In the genomic region with DNA sequence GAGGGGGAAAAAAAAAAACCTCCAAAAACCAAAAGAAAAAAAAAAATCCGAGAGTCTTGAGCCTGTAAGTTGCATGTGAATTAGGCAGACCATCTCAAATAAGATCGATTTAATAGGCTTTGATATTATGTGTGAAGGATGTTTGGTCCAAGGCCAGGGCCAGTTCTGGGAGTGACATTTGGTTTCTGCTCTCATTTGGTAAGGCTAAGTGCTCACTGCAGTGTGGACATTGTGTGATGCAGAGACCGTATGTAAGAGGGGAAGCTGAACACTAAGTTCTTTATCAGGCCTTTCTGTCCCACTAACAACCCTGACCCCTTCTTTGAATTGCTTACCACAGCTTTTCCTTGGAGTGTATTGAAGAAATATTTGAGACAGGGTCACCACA, we compare ENCODE assay signal across 16 mouse cellular contexts. TPM values are rescaled to one million over a fixed set of nuclear protein-coding genes. Genes with fewer than 3 reads are reported as not detected.
DNase-seq lines count a peak whose midpoint lies in the region; ATAC-seq and TF ChIP-seq lines count a peak whose summit lies in the region.
"Had no signal": no experiment of that assay in that cellular context is flagged by ENCODE, and none has a peak within 500 bp of the region (broad histone marks: within the 10 kb centered on the region; RNA-seq: fewer than 3 reads in every experiment).

No protein-coding gene starts in this region.

- no peak overlapping the region for H3K4me2 ChIP-seq in hindbrain, embryonic 12.5 days (replicated peaks)
- H3K4me2 ChIP-seq in midbrain, embryonic 15.5 days = no peak overlapping the region
- no peak overlapping the region for H3K4me2 ChIP-seq in intestine, embryonic 15.5 days (replicated peaks)
- H3K4me2 ChIP-seq: limb, embryonic 12.5 days; liver, embryonic 15.5 days had no signal

- intact Hi-C loops in gastrocnemius, postnatal 36 days (cut with DNase I) = no loop called here

- H3K9ac ChIP-seq in hindbrain, embryonic 12.5 days = no peak overlapping the region
- no peak overlapping the region for H3K9ac ChIP-seq in midbrain, embryonic 15.5 days
- no peak overlapping the region for H3K9ac ChIP-seq in intestine, embryonic 15.5 days
- H3K9ac ChIP-seq: limb, embryonic 12.5 days; liver, embryonic 15.5 days had no signal

- no peak for TF ChIP-seq CTCF in brain, embryonic 14.5 days (IDR thresholded peaks at IDR 0.05; ENCODE audit: borderline replicate concordance, extremely low read depth, insufficient read depth, insufficient read length)
- no peak for TF ChIP-seq CTCF in lung, adult 2 months (IDR thresholded peaks at IDR 0.05; ENCODE audit: insufficient read depth, low read length)

- H3K27me3 ChIP-seq in hindbrain, embryonic 12.5 days = no peaks in the 10 kb centered on the region
- no peaks in the 10 kb centered on the region for H3K27me3 ChIP-seq in midbrain, embryonic 15.5 days (replicated peaks)
- H3K27me3 ChIP-seq in intestine, embryonic 15.5 days (replicated peaks) = no peaks in the 10 kb centered on the region
- H3K27me3 ChIP-seq: limb, embryonic 12.5 days; liver, embryonic 15.5 days; Patski had no signal

- 51% methylated on average over 3 of the region's 3 CpGs for WGBS in hindbrain, embryonic 12.5 days
- WGBS in midbrain, embryonic 15.5 days = 22% methylated on average over 3 of the region's 3 CpGs
- 64% methylated on average over 3 of the region's 3 CpGs for WGBS in lung, adult 2 months
- WGBS in intestine, embryonic 15.5 days = 81% methylated on average over 3 of the region's 3 CpGs

- no peak overlapping the region for H3K27ac ChIP-seq in hindbrain, embryonic 12.5 days
- H3K27ac ChIP-seq in midbrain, embryonic 15.5 days = 0 out of 2 replicates have a peak overlapping the region, but pooled peaks have one; percentile 48
- H3K27ac ChIP-seq in intestine, embryonic 15.5 days = no peak overlapping the region
- H3K27ac ChIP-seq: kidney, postnatal 0 days; layer of hippocampus, adult 2 months; left cerebral cortex, adult 2 months; limb, embryonic 12.5 days; liver, embryonic 15.5 days had no signal

- H3K36me3 ChIP-seq in hindbrain, embryonic 12.5 days = no peaks in the 10 kb centered on the region
- no peaks in the 10 kb centered on the region for H3K36me3 ChIP-seq in midbrain, embryonic 15.5 days (replicated peaks)
- no peaks in the 10 kb centered on the region for H3K36me3 ChIP-seq in intestine, embryonic 15.5 days
- H3K36me3 ChIP-seq: limb, embryonic 12.5 days; liver, embryonic 15.5 days had no signal

- no peak for TF ChIP-seq POLR2A in brain, embryonic 14.5 days (IDR thresholded peaks at IDR 0.05; ENCODE audit: borderline replicate concordance, extremely low read depth, insufficient read depth, insufficient read length, poor library complexity, severe bottlenecking)
- no peak for TF ChIP-seq POLR2A in lung, adult 2 months (IDR thresholded peaks at IDR 0.05; ENCODE audit: borderline replicate concordance, extremely low read depth, low read depth, low read length)

- peak; percentile 13 for DNase-seq in embryo, embryonic 10.5 days (ENCODE audit: low spot score)
- DNase-seq in embryo, embryonic 9.5 days (ENCODE audit: extremely low spot score) = no peak
- DNase-seq in brain, embryonic 14.5 days (ENCODE audit: low read depth) = peak; percentile 95
- DNase-seq in lung, adult 2 months = no peak
- DNase-seq in gastrocnemius, postnatal 36 days = no peak
- DNase-seq: cerebellum, adult 11-12 months; lung, postnatal 14 days had no signal

- ATAC-seq in hindbrain, embryonic 12.5 days (ENCODE audit: low FRiP score) = peak; percentile 54; the same call in 1 of the 2 replicates
- ATAC-seq in midbrain, embryonic 15.5 days (replicated peaks) = peak; percentile 85
- ATAC-seq in intestine, embryonic 15.5 days = no peak
- ATAC-seq: Patski had no signal

- H3K4me1 ChIP-seq in hindbrain, embryonic 12.5 days = no peaks in the 10 kb centered on the region
- H3K4me1 ChIP-seq in midbrain, embryonic 15.5 days = peaks cover 10% of the 10 kb centered on the region
- no peaks in the 10 kb centered on the region for H3K4me1 ChIP-seq in lung, adult 2 months (ENCODE audit: control insufficient read depth, insufficient read depth, low read length)
- no peaks in the 10 kb centered on the region for H3K4me1 ChIP-seq in intestine, embryonic 15.5 days (replicated peaks)
- H3K4me1 ChIP-seq: limb, embryonic 12.5 days; liver, embryonic 15.5 days had no signal

- no peaks in the 10 kb centered on the region for H3K9me3 ChIP-seq in hindbrain, embryonic 12.5 days (replicated peaks)
- no peaks in the 10 kb centered on the region for H3K9me3 ChIP-seq in midbrain, embryonic 15.5 days
- no peaks in the 10 kb centered on the region for H3K9me3 ChIP-seq in intestine, embryonic 15.5 days
- H3K9me3 ChIP-seq: limb, embryonic 12.5 days; liver, embryonic 15.5 days had no signal

- no peak overlapping the region for H3K4me3 ChIP-seq in hindbrain, embryonic 12.5 days
- no peak overlapping the region for H3K4me3 ChIP-seq in midbrain, embryonic 15.5 days
- H3K4me3 ChIP-seq in lung, adult 2 months (replicated peaks; ENCODE audit: extremely low read depth, low read depth, low read length) = no peak overlapping the region
- no peak overlapping the region for H3K4me3 ChIP-seq in intestine, embryonic 15.5 days (replicated peaks)
- H3K4me3 ChIP-seq: layer of hippocampus, adult 2 months; left cerebral cortex, adult 2 months; limb, embryonic 12.5 days; liver, embryonic 15.5 days had no signal

RNA-seq across cellular contexts. Expression of a gene that starts 44.4 kb away (rescaled TPM):
- polyA plus RNA-seq in brain, embryonic 14.5 days (2012; rRNA removed) = 9.2 and 11.8 TPM in 2 replicates
- polyA plus RNA-seq in hindbrain, embryonic 12.5 days (2016; fragmentation: Nextera tagmentation; extraction: Ambion mirVana) = 6.3 and 8.7 TPM in 2 replicates
- 15.7 and 16.1 TPM in 2 replicates for polyA plus RNA-seq in midbrain, embryonic 15.5 days (2015; fragmentation: Nextera tagmentation; extraction: Ambion mirVana)
- 0.13 TPM in 1 of 2 replicates, not detected in the other for polyA plus RNA-seq in lung, adult 2 months (2012; rRNA removed)
- total RNA-seq in gastrocnemius, postnatal 36 days (2021) = not detected
- 0.19 and 0.20 TPM in 2 replicates for polyA plus RNA-seq in intestine, embryonic 15.5 days (2015; fragmentation: Nextera tagmentation; extraction: Ambion mirVana)
- polyA plus RNA-seq: liver, embryonic 15.5 days; Patski had no signal

Comparison
In these comparisons a context has a peak if more than half of its experiments do, and no peak if none do; other contexts are left out.
1. DNase-seq: peak in embryo, embryonic 10.5 days (single experiment) and brain, embryonic 14.5 days (single experiment); none in embryo, embryonic 9.5 days (single experiment), lung, adult 2 months (single experiment) and gastrocnemius, postnatal 36 days (0 of 2).